Mouse (Mus musculus) liver, adult 2 months (tissue): Measurements from ENCODE around the gene Dsel. TPM values are rescaled to one million over a fixed set of nuclear protein-coding genes. Genes with fewer than 3 reads are reported as not detected.
A peak's percentile ranks its signal among the peaks of the same experiment; 100 is the strongest.

Source experiments
- DNase-seq: peaks from one replicate; pipeline ENCODE4 v3.0.0-alpha.2; 2011; ENCODE audit warnings: low read depth, low spot score; ENCODE audit errors: extremely low read depth
- H3K27ac ChIP-seq: fragments of 200-500 bp; replicated peaks from 2 replicates; pipeline ENCODE4 v1.5.1; 2012; ENCODE audit warnings: low read depth, mild to moderate bottlenecking, control low read depth, inconsistent platforms, low read length; ENCODE audit not compliant: insufficient read depth
- H3K27me3 ChIP-seq: fragments of 200-500 bp; 2 replicates; pipeline ENCODE4 v1.6.1; 2012; ENCODE audit warnings: mild to moderate bottlenecking, moderate library complexity, low read length, inconsistent platforms; ENCODE audit not compliant: control insufficient read depth, insufficient read depth
- H3K36me3 ChIP-seq: fragments of 200-500 bp; 2 replicates; pipeline ENCODE4 v1.6.1; 2012; ENCODE audit warnings: low read length, inconsistent platforms; ENCODE audit not compliant: control insufficient read depth, insufficient read depth
- H3K4me1 ChIP-seq: fragments of 200-500 bp; 2 replicates; pipeline ENCODE4 v1.6.1; 2011; ENCODE audit warnings: low read length; ENCODE audit not compliant: control insufficient read depth, insufficient read depth
- H3K4me3 ChIP-seq: fragments of 200-500 bp; 2 replicates; pipeline ENCODE4 v1.5.1; 2011; ENCODE audit warnings: low read depth, mild to moderate bottlenecking, control low read depth, low read length, moderate library complexity; ENCODE audit not compliant: insufficient read depth
- H3K79me2 ChIP-seq: fragments of 200-500 bp; 2 replicates; pipeline ENCODE4 v1.6.1; 2012; ENCODE audit warnings: inconsistent platforms, mild to moderate bottlenecking, low read length, moderate library complexity; ENCODE audit not compliant: control insufficient read depth, insufficient read depth
- H3K9ac ChIP-seq: fragments of 200-500 bp; 2 replicates; pipeline ENCODE4 v1.6.1; 2012; ENCODE audit warnings: low read depth, mild to moderate bottlenecking, control low read depth, inconsistent platforms, low read length
- CTCF ChIP-seq: fragments of 200-500 bp; IDR thresholded peaks from 2 replicates; pipeline ENCODE4 v1.5.1; 2011; ENCODE audit warnings: low read depth, low read length, control low read depth
- POLR2A ChIP-seq: fragments of 200-500 bp; IDR thresholded peaks from 2 replicates; pipeline ENCODE4 v1.6.1; 2011; ENCODE audit warnings: low read length, control low read depth; ENCODE audit not compliant: insufficient read depth; ENCODE audit errors: extremely low read depth
- WGBS: fragments of 180-500 bp; shearing (Covaris S2); methylation state at CpG from one replicate; pipeline ENCODE4 v1.1.7; 2018; 5-methylcytosine and 5-hydroxymethylcytosine counted together
- polyA plus RNA-seq: library from polyadenylated mRNA; depleted of rRNA; stranded (reverse); fragments of >200 nt; gene quantifications from 2 replicates; pipeline ENCODE4 v1.2.3, GENCODE M21; 2012; rRNA removed
- total RNA-seq: library from RNA; depleted of rRNA; stranded (reverse); fragments of >200 nt; gene quantifications from 2 replicates; pipeline ENCODE4 v1.2.3, GENCODE M21; 2014; rRNA removed

The Dsel gene
- total RNA-seq (1.3 and 2.3 TPM in 2 replicates), polyA plus RNA-seq (0.07 and 0.43 TPM in 2 replicates)

DNA sequence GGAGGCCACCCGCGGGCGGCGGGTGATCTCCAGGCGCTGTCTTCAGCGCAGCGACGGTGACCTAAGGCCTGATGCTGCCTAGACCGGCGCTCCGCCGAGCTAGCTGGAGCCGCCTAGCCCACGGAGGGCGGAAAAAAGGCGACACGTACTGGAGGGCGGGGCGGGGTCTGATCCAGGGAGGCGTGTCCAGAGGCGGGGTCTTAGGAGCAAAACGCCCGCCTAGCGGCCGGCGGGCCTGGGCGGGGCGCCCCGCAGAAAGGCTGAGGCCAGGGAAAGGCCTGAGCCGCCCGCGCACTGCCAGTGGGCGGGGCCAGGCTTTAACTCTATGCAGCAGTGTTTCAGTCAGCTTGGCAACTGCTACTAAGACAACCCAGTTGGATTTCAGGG, at the start of gene Dsel:
TSS of gene Dsel (minus strand) at position 140 of the 387 bp plus-strand sequence.
- Histone ChIP-seq H3K9ac (peak within 1 kb of the TSS; percentile 46), H3K27me3 (no peaks in the 10 kb centered on the region)

DNA sequence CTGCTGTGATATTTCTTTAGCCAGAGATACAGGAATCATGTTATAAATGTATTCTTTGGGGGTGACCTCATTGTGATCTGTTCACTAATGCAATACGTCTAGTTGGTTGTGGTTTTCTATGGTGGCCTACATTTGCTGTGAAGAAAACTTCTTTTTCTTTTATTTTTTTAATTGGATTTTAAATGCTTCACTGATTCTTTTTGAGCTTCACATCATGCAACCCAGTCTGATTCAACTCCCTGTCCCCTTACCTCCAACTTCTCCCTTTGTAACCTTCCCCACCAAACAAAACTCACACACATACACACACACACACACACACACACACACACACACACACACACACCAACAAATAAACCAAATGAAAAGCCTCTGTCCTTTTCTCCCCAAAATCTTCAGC, 46.7 kb upstream of the Dsel start:
- WGBS = 74% methylated on average over 1 of the region's 1 CpGs
- TF ChIP-seq CTCF (no peak), POLR2A (no peak)
- Histone ChIP-seq H3K9ac (no peak overlapping the region), H3K36me3 (no peaks in the 10 kb centered on the region), H3K4me3 (no peak overlapping the region), H3K4me1 (no peaks in the 10 kb centered on the region), H3K27me3 (no peaks in the 10 kb centered on the region), H3K79me2 (no peaks in the 10 kb centered on the region), H3K27ac (no peak overlapping the region)
- no peak for DNase-seq

More for the DNA sequence above, at the start of gene Dsel:
- peak within 1 kb of the TSS; percentile 61 for H3K4me3 ChIP-seq
- under 1% methylated on average over 33 of the region's 33 CpGs for WGBS
- no peaks in the 10 kb centered on the region for H3K36me3 ChIP-seq
- no peaks in the 10 kb centered on the region for H3K4me1 ChIP-seq
- H3K79me2 ChIP-seq = no peaks in the 10 kb centered on the region
- H3K27ac ChIP-seq = no peak within 1 kb of the TSS
- DNase-seq = peak; percentile 70
- TF ChIP-seq POLR2A (0 out of 2 replicates have a peak, but pooled peaks have one; percentile 11), CTCF (peak; percentile 10; the same call in 1 of the 2 replicates)

DNA sequence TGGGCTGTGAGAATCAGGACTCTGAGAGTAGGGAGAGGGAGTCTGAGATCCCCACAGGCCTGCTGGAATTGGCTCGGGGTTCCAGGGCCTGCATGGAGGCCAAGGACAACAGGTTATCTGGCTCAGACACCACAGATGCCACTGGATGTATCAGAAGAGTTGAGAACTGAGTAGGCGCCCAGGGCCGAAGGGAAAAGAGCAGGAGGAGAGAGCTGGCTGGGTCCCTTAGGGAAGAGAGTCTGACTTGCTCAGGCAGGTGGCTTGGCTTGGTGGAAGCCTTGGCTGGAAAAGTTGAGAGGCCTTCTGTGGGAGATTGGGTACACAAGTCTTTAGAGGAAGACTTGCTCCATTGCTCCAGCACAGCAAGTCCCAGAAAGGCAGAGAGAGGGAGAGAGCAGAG, 18.6 kb upstream of the Dsel start:
- WGBS = 80% methylated on average over 3 of the region's 3 CpGs
- no peak for TF ChIP-seq CTCF
- TF ChIP-seq POLR2A = no peak
- no peak overlapping the region for H3K9ac ChIP-seq
- H3K36me3 ChIP-seq = no peaks in the 10 kb centered on the region
- DNase-seq = no peak
- no peak overlapping the region for H3K4me3 ChIP-seq
- no peaks in the 10 kb centered on the region for H3K4me1 ChIP-seq
- no peaks in the 10 kb centered on the region for H3K79me2 ChIP-seq
- H3K27ac ChIP-seq = no peak overlapping the region
- H3K27me3 ChIP-seq = no peaks in the 10 kb centered on the region

DNA sequence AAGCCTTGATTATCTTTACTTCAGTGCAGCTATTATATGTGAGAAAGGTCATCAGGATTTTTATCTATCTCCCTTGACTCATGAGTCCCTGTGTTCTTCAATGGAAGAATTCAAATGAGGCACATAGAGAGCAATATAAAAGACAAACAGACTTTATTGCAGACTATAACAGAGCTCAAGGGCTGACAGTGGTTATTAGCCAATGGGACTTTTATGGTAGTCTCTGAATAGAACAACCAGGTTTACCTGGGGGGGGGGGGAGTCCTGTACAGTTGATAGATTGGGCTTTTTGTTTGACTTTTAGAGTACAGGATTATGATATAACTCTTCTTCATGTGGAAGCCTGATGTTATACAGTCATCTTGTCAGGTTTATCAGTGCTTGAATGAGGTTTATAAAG, 11.1 kb upstream of the Dsel start:
- Histone ChIP-seq H3K27me3 (no peaks in the 10 kb centered on the region), H3K4me1 (no peaks in the 10 kb centered on the region), H3K27ac (no peak overlapping the region), H3K79me2 (no peaks in the 10 kb centered on the region), H3K9ac (no peak overlapping the region), H3K36me3 (no peaks in the 10 kb centered on the region), H3K4me3 (no peak overlapping the region)
- DNase-seq = no peak
- TF ChIP-seq CTCF (no peak), POLR2A (no peak)

DNA sequence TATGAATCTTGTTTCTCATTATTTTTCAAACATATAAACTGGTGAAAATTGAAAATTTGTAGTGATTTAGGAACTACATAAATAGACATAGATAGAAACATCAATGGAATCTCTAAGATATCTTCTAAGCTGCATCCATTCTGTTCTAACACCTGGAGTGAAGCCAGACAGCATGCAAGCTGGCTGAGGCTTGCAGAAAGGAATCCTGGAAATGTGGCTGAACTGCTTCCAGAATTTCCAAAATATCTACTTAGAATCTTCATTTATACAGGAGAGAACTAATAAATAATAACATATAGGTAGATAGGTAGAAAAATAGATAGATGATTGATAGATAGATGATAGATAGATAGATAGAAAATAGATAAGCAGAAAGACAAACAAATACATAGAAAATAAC, 8.5 kb upstream of the Dsel start:
- H3K9ac ChIP-seq = no peak overlapping the region
- no peak for TF ChIP-seq POLR2A
- no peak for TF ChIP-seq CTCF
- no peaks in the 10 kb centered on the region for H3K4me1 ChIP-seq
- no peaks in the 10 kb centered on the region for H3K36me3 ChIP-seq
- DNase-seq = no peak
- H3K79me2 ChIP-seq = no peaks in the 10 kb centered on the region
- H3K4me3 ChIP-seq = no peak overlapping the region
- H3K27ac ChIP-seq = no peak overlapping the region
- no peaks in the 10 kb centered on the region for H3K27me3 ChIP-seq

DNA sequence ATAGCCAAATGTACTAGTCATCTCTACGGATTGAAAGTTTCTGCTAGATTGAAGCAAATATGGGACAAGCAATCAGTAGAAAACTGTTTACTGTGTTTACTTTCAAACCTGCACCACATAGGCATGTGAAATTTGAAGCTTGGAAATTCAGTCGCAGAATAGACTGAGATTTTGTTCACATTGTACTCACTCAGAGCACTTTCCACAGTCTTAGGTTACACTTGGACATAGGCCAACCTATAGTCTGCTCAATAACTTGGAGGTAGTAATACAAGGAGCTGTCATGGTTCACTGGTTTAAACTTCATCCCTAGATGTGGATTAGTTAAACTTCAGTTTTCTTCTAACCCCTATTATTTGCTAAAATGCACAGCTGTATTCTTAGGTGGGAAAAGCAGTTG, 749 bp upstream of the Dsel start:
- 58% methylated on average over 2 of the region's 2 CpGs for WGBS
- Histone ChIP-seq H3K27ac (no peak overlapping the region), H3K4me1 (no peaks in the 10 kb centered on the region), H3K79me2 (no peaks in the 10 kb centered on the region), H3K36me3 (no peaks in the 10 kb centered on the region), H3K4me3 (no peak overlapping the region), H3K9ac (no peak overlapping the region), H3K27me3 (no peaks in the 10 kb centered on the region)
- DNase-seq = no peak
- TF ChIP-seq POLR2A (no peak), CTCF (no peak)
